Mouse (Mus musculus) CH12.LX (cell line): ENCODE results near the gene Synpo2l. TPM values are rescaled to one million over a fixed set of nuclear protein-coding genes. Genes with fewer than 3 reads are reported as not detected.

Source experiments
- DNase-seq: peaks from one replicate; pipeline ENCODE4 v3.0.0-alpha.2; 2013; ENCODE audit errors: extremely low read depth
- H3K27ac ChIP-seq: 2 replicates; pipeline ENCODE4 v1.5.1; 2012; ENCODE audit warnings: low read depth, mild to moderate bottlenecking, control low read depth, moderate library complexity; ENCODE audit not compliant: insufficient read depth
- H3K27me3 ChIP-seq: replicated peaks from 2 replicates; pipeline ENCODE3; 2012; ENCODE audit warnings: inconsistent platforms
- H3K36me3 ChIP-seq, 2 experiments: replicated peaks in 1 of 2; 2 replicates each; pipeline versions ENCODE3 to v1.6.1; 2012; ENCODE audit warnings: inconsistent platforms in 1 of 2, low read length in 1 of 2, mild to moderate bottlenecking in 1 of 2, mixed read lengths in 1 of 2, moderate library complexity in 1 of 2; ENCODE audit not compliant: control insufficient read depth in 1 of 2, insufficient read depth in 1 of 2
- H3K4me1 ChIP-seq, 2 experiments: 2 replicates each; pipeline ENCODE4 v1.6.1; 2012; ENCODE audit warnings: inconsistent platforms in 1 of 2, moderate library complexity in 1 of 2; ENCODE audit not compliant: insufficient read depth in 2 of 2, control insufficient read depth in 1 of 2
- H3K4me2 ChIP-seq: 2 replicates; pipeline ENCODE4 v1.6.1; 2012; ENCODE audit warnings: low read depth, mild to moderate bottlenecking, control low read depth; ENCODE audit not compliant: poor library complexity, insufficient read depth, severe bottlenecking
- H3K4me3 ChIP-seq, 3 experiments: fragments of 150-350 bp in 1 of 3; sonication (generic) in 1 of 3; replicated peaks in 1 of 3; 2 replicates each; pipeline versions ENCODE3 to v1.5.1; 2011 to 2012; ENCODE audit warnings: low read depth in 2 of 3, low read length in 2 of 3, mild to moderate bottlenecking in 2 of 3, moderate library complexity in 2 of 3, control low read depth in 1 of 3, improper control_type of control experiment in 1 of 3, inconsistent platforms in 1 of 3, mixed read lengths in 1 of 3; ENCODE audit not compliant: poor library complexity in 1 of 3
- H3K79me2 ChIP-seq: replicated peaks from 2 replicates; pipeline ENCODE4 v1.6.1; 2012; ENCODE audit warnings: mild to moderate bottlenecking, moderate library complexity; ENCODE audit not compliant: control insufficient read depth, poor library complexity, insufficient read depth, severe bottlenecking; ENCODE audit errors: extremely low read depth
- H3K9ac ChIP-seq: 2 replicates; pipeline ENCODE4 v1.6.1; 2012; ENCODE audit warnings: low read depth, mild to moderate bottlenecking, control low read depth, moderate library complexity; ENCODE audit not compliant: insufficient read depth
- H3K9me3 ChIP-seq: replicated peaks from 2 replicates; pipeline ENCODE3; 2012; ENCODE audit warnings: low read length, inconsistent platforms, mixed read lengths
- BHLHE40 ChIP-seq: IDR thresholded peaks from 2 replicates; pipeline ENCODE4 v1.6.1; 2011; ENCODE audit warnings: mild to moderate bottlenecking, low read depth, low read length, improper control_type of control experiment
- CHD1 ChIP-seq: IDR thresholded peaks from 2 replicates; pipeline ENCODE4 v1.6.1; 2012; ENCODE audit warnings: low read depth, low read length, improper control_type of control experiment, inconsistent platforms
- EP300 ChIP-seq: IDR thresholded peaks from 2 replicates; pipeline ENCODE4 v1.6.1; 2011; ENCODE audit warnings: low read length, improper control_type of control experiment
- ETS1 ChIP-seq: conservative IDR thresholded peaks from 2 replicates; pipeline ENCODE4 v1.6.1; 2012; ENCODE audit warnings: low read depth, mild to moderate bottlenecking, inconsistent platforms, low read length, improper control_type of control experiment, moderate library complexity
- HCFC1 ChIP-seq: IDR thresholded peaks from 2 replicates; pipeline ENCODE4 v1.6.1; 2012; ENCODE audit warnings: low read depth, mild to moderate bottlenecking, inconsistent platforms, low read length, improper control_type of control experiment
- IRF4 ChIP-seq: IDR thresholded peaks from 2 replicates; pipeline ENCODE4 v1.6.1; 2014; ENCODE audit warnings: low read depth, mild to moderate bottlenecking, inconsistent platforms, low read length, improper control_type of control experiment
- KAT2A ChIP-seq: IDR thresholded peaks from 2 replicates; pipeline ENCODE4 v1.6.1; 2012; ENCODE audit warnings: low read length, improper control_type of control experiment, inconsistent platforms; ENCODE audit not compliant: insufficient replicate concordance
- MAX ChIP-seq: IDR thresholded peaks from 2 replicates; pipeline ENCODE4 v1.6.1; 2011; ENCODE audit warnings: low read length, improper control_type of control experiment
- MAZ ChIP-seq: IDR thresholded peaks from 2 replicates; pipeline ENCODE4 v1.6.1; 2012; ENCODE audit warnings: low read depth, mild to moderate bottlenecking, inconsistent platforms, low read length, improper control_type of control experiment, moderate library complexity
- MEF2A ChIP-seq: IDR thresholded peaks from 2 replicates; pipeline ENCODE4 v1.6.1; 2014; ENCODE audit warnings: low read depth, mild to moderate bottlenecking, inconsistent platforms, low read length, improper control_type of control experiment, borderline replicate concordance
- MXI1 ChIP-seq: IDR thresholded peaks from 2 replicates; pipeline ENCODE4 v1.6.1; 2011; ENCODE audit warnings: mild to moderate bottlenecking, low read depth, low read length, improper control_type of control experiment
- MYC ChIP-seq: IDR thresholded peaks from 2 replicates; pipeline ENCODE4 v1.6.1; 2011; ENCODE audit warnings: low read depth, mild to moderate bottlenecking, improper control_type of control experiment, low read length
- NELFE ChIP-seq: IDR thresholded peaks from 2 replicates; pipeline ENCODE4 v1.6.1; 2011; ENCODE audit warnings: low read depth, low read length, improper control_type of control experiment
- PAX5 ChIP-seq: IDR thresholded peaks from 2 replicates; pipeline ENCODE4 v1.6.1; 2012; ENCODE audit warnings: low read length, inconsistent platforms, mixed read lengths
- POLR2AphosphoS2 ChIP-seq: IDR thresholded peaks from 2 replicates; pipeline ENCODE4 v1.6.1; 2011; ENCODE audit warnings: low read depth, low read length, improper control_type of control experiment
- RAD21 ChIP-seq: IDR thresholded peaks from 2 replicates; pipeline ENCODE4 v1.6.1; 2011; ENCODE audit warnings: low read depth, mild to moderate bottlenecking, low read length, improper control_type of control experiment, moderate library complexity
- SIN3A ChIP-seq: IDR thresholded peaks from 2 replicates; pipeline ENCODE4 v1.6.1; 2012; ENCODE audit warnings: low read length, improper control_type of control experiment, inconsistent platforms
- SMC3 ChIP-seq: IDR thresholded peaks from 2 replicates; pipeline ENCODE4 v1.6.1; 2011; ENCODE audit warnings: low read depth, low read length, improper control_type of control experiment
- UBTF ChIP-seq: IDR thresholded peaks from 2 replicates; pipeline ENCODE4 v1.6.1; 2012; ENCODE audit warnings: low read depth, mild to moderate bottlenecking, inconsistent platforms, low read length, improper control_type of control experiment, moderate library complexity
- USF1 ChIP-seq: IDR thresholded peaks from 2 replicates; pipeline ENCODE4 v1.6.1; 2014; ENCODE audit warnings: low read depth, mild to moderate bottlenecking, inconsistent platforms, low read length, improper control_type of control experiment
- USF2 ChIP-seq: conservative IDR thresholded peaks from 2 replicates; pipeline ENCODE4 v1.6.1; 2011; ENCODE audit warnings: low read depth, low read length, improper control_type of control experiment
- ZC3H11A ChIP-seq: IDR thresholded peaks from 2 replicates; pipeline ENCODE4 v1.6.1; 2012; ENCODE audit warnings: low read depth, mild to moderate bottlenecking, inconsistent platforms, low read length, improper control_type of control experiment
- ZKSCAN1 ChIP-seq: IDR thresholded peaks from 2 replicates; pipeline ENCODE4 v1.6.1; 2012; ENCODE audit warnings: low read depth, inconsistent platforms, low read length, improper control_type of control experiment, borderline replicate concordance
- ZMIZ1 ChIP-seq: IDR thresholded peaks from 2 replicates; pipeline ENCODE4 v1.6.1; 2012; ENCODE audit warnings: low read depth, mild to moderate bottlenecking, inconsistent platforms, low read length, improper control_type of control experiment
- dilution Hi-C: fragments of 300-500 bp; cut with MboI; formaldehyde crosslinking; loops from 2 replicates; pipeline ENCODE4 v1.14.3; 2020; ENCODE audit warnings: low sequenced_read_pairs; ENCODE audit not compliant: extremely low pct_unique_long_range_greater_than_20kb, extremely low pct_ligation_motif_present
- in situ Hi-C: fragments of 300-500 bp; cut with MboI; formaldehyde crosslinking; loops from 3 replicates; pipeline ENCODE4 v1.14.3; 2019; ENCODE audit warnings: low sequenced_read_pairs, low pct_ligation_motif_present, low pct_unique_long_range_greater_than_20kb, mixed read lengths
- polyA plus RNA-seq: library from polyadenylated mRNA; unstranded; fragments of >175 nt; gene quantifications from 2 replicates; pipeline ENCODE4 v1.2.1, GENCODE M21; 2012; ENCODE audit warnings: low read depth; ENCODE audit not compliant: insufficient read length
- total RNA-seq, 2 experiments: library from RNA; depleted of rRNA; stranded (reverse); fragments of 300-350 nt in 1 of 2; fragments of >200 nt in 1 of 2; gene quantifications; 2 replicates each; pipeline ENCODE4 v1.2.3; 2012 to 2014

Synpo2l gene
- total and polyA plus RNA-seq, 3 experiments: 0.04 to 0.13 TPM; not detected in 1

- peaks cover 33% of the 10 kb centered on the region for H3K79me2 ChIP-seq
- peaks cover 0 to 9% of the 10 kb centered on the region in 2 experiments; a peak in 2 of 4 replicates for H3K4me1 ChIP-seq
- in situ Hi-C loops (loop anchor here (10.0 kb wide), 1 partner anchor 279 kb away; the partner anchor contains the start of gene Mrps16), dilution Hi-C loops (no loop called here)
- H3K4me2 ChIP-seq: peak overlapping the region; percentile 88; the same call in 1 of the 2 replicates
- no peak for DNase-seq
- TF ChIP-seq MXI1: peak; percentile 95
- TF ChIP-seq CHD1: no peak
- peak; percentile 62; the same call in 1 of the 2 replicates for TF ChIP-seq MEF2A
- TF ChIP-seq KAT2A: no peak
- no peak for TF ChIP-seq SIN3A
- TF ChIP-seq ZMIZ1: no peak
- TF ChIP-seq EP300: no peak
- TF ChIP-seq ETS1: 0 out of 2 replicates have a peak, but pooled peaks have one; percentile 15
- TF ChIP-seq USF1: peak; percentile 31
- peak; percentile 99 for TF ChIP-seq MYC
- TF ChIP-seq ZKSCAN1: no peak
- no peak for TF ChIP-seq MAZ
- TF ChIP-seq RAD21: no peak
- TF ChIP-seq IRF4: no peak
- peak; percentile 66; the same call in 1 of the 2 replicates for TF ChIP-seq POLR2AphosphoS2
- no peak for TF ChIP-seq BHLHE40
- TF ChIP-seq HCFC1: no peak
- no peak for TF ChIP-seq ZC3H11A
- TF ChIP-seq PAX5: no peak
- peak; percentile 11; the same call in 1 of the 2 replicates for TF ChIP-seq NELFE
- TF ChIP-seq SMC3: no peak
- TF ChIP-seq UBTF: no peak
- peak; percentile 96 for TF ChIP-seq MAX
- TF ChIP-seq USF2: 0 out of 2 replicates have a peak, but pooled peaks have one; percentile 46
- H3K9ac ChIP-seq: peak overlapping the region; percentile 45
- H3K4me3 ChIP-seq: peak overlapping the region; percentile 33 to 62 (median 60)
- peaks cover 29 to 39% of the 10 kb centered on the region in 2 experiments for H3K36me3 ChIP-seq
- H3K27me3 ChIP-seq: no peaks in the 10 kb centered on the region
- H3K27ac ChIP-seq: 0 out of 2 replicates have a peak overlapping the region, but pooled peaks have one; percentile 37
- H3K9me3 ChIP-seq: peaks cover 9% of the 10 kb centered on the region
Observed at GRCm38 (mm10) chr14:20673735-20674063, 5.5 kb upstream of the Synpo2l start.
